Mouse (Mus musculus) neural tube, postnatal 0 days (tissue): ENCODE measurements around the gene Smg1. TPM values are rescaled to one million over a fixed set of nuclear protein-coding genes. Genes with fewer than 3 reads are reported as not detected.

Experiments used
- polyA plus RNA-seq: library from polyadenylated mRNA; unstranded; fragments of >200 nt; fragmentation: Nextera tagmentation; extraction: Ambion mirVana; gene quantifications from 2 replicates; pipeline ENCODE4 v1.2.1, GENCODE M21; 2015

Gene Smg1
- polyA plus RNA-seq, result 16.6 TPM in 2 replicates

DNA sequence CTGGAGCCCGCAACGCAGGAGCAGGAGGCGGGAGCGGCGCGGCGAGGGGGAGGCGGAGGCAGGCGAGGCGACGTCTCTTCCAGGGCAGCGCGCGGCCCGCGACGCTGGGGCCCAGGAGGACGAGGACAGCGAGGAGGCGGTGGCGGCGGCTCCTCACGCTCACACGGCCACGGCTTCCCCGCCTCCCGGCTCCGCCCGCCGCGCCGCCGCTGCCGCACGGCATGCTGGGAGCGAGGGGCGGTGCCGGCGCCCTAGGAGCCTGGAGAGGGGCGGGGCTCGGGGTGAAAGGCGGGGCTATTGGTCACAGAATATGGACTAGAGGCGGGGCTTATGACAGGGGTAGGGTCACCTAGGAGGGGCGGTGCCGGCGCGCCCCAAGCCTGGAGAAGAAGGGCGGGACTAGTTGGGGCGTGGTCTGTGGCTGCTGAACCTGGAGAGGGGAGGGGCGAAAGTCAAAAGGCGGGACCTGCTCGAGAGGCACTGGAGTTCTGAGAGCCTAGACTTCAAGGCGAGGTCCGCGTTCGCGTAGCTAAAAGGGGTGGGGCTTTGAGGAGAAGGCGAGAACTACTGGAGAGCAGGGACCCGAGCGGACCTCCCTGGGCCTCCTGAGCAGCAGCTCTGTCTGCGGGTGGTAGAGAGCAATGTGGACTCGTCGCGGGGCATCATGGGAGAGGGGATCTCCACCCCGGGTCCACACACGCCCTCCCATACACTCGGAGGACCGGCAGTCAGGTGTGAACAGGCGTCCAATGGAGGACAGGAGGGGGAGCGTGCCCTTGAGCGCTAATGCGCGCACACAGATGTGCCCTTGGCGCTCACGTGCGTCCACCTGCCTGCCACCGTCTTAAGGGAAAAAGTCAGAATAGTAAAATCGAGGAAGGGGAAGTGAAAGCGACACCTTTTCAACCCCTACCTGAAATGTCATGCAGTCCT is at the start of gene Smg1:
Gene Smg1 (minus strand): TSS at position 218 of the 933 bp plus-strand sequence.

DNA sequence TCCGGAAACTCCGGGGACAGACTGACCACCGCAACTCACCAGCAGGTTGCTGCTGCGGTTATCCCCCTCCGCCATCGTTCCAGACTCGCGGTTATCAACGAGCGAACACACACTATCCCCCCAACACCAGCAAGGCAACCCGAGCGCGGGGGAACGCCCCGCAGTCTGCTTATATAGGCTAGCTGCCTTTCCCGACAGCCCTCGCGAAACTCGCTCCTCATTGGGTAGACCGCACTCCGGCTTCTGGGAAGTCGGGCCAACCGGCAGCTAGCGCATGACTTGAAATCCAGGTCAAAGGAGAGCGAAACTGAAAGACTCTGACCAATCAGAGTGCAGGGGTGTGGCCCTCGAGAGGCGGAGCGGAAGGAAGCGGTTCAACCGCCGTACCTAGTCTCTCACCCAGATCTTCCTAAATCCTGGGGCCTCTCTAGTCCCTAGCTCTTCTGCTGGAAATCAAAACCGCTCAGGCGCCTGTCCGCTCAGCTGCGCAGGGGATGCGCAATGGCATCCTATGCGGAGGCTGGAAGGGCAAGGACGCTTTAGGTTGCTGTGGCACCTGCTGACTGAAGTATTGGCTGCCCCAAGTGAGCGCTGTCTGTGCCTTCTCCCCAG is 113.9 kb downstream of the Smg1 start, which contains the start of gene Arl6ip1:
Gene Arl6ip1 (minus strand): TSS at position 233 of the 612 bp plus-strand sequence.

DNA sequence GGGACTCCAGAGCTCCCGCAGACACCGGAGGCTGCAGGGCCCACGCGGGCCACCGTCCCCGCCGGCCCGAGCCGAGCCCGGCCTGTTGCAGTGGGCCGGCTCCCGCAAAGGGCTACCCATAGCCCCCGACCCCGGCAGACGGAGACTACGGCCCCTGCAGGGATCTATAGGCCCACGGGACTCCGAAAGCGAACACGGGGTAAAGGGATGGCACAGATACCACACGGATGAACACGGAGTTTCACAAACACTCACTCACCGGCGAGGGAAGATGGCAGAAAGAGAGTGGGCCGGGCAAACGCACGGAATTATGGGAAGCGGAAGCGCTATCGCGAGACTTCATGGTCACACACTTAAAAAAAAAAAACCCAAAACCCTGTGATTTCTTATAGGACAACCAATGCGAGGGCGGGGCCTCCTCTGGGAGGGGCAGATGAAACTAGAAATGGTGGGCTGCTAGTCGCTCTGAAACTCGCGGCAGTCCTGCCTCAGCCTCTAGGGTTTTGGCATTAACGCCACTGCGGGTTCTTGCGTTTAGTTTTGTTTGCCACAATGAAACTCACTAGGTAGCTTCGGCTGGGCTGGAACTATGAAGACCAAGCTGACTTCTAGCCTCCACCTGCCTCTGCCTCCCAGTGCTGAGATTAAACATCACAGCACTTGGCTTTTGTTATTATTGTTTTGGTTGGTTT is 127.4 kb downstream of the Smg1 start, which contains the start of gene Rps15a:
Gene Rps15a (minus strand): TSS at position 312 of the 692 bp plus-strand sequence.

Other genes with a start within 250 kb of the Smg1 start
- gene Rps15a, start 127.5 kb downstream of the Smg1 start, polyA plus RNA-seq, result 318 and 398 TPM in 2 replicates
- gene Arl6ip1, start 114.0 kb downstream of the Smg1 start, polyA plus RNA-seq, result 602 and 739 TPM in 2 replicates
- 31.7 and 34.4 TPM in 2 replicates for gene Syt17, start 204.6 kb upstream of the Smg1 start, polyA plus RNA-seq
- gene Itpripl2, start 248.3 kb upstream of the Smg1 start, polyA plus RNA-seq, result 1.1 and 1.2 TPM in 2 replicates